Mouse (Mus musculus) frontal cortex, postnatal 36 days (tissue): Measurements from ENCODE around the gene Stk11ip.

Source experiments
- DNase-seq, 2 experiments: peaks; one replicate each; pipeline ENCODE4 v3.0.0; 2022; ENCODE audit warnings: low spot score in 2 of 2

Gene Stk11ip

GRCm38 (mm10) chr1:75521321-75522031 lies at the start of gene Stk11ip:
Gene Stk11ip (plus strand): TSS chr1:75521529.
- peak; percentile 93 to 94 for DNase-seq

- no peak for DNase-seq
Measured at GRCm38 (mm10) chr1:75476441-75476840, 44.9 kb upstream of the Stk11ip start.

GRCm38 (mm10) chr1:75477264-75477965 lies 43.9 kb upstream of the Stk11ip start:
- DNase-seq, result peak; percentile 86 to 88

- DNase-seq, result peak in 1 of 2 experiments; percentile 25
Measured at GRCm38 (mm10) chr1:75477966-75478290, 43.4 kb upstream of the Stk11ip start.

GRCm38 (mm10) chr1:75478497-75478896 lies 42.8 kb upstream of the Stk11ip start:
- DNase-seq, result no peak

- peak; percentile 98 for DNase-seq
Measured at GRCm38 (mm10) chr1:75478916-75479634, 42.3 kb upstream of the Stk11ip start, which contains the start of the genes Chpf and Tmem198. Gene Chpf (minus strand): TSS chr1:75479307. Gene Tmem198 (plus strand): TSS chr1:75479532.

GRCm38 (mm10) chr1:75479635-75479989 lies 41.7 kb upstream of the Stk11ip start:
- no peak for DNase-seq

- DNase-seq, result no peak
Measured at GRCm38 (mm10) chr1:75480036-75480435, 41.3 kb upstream of the Stk11ip start.

GRCm38 (mm10) chr1:75480735-75481134 lies 40.6 kb upstream of the Stk11ip start:
- DNase-seq, result peak in 1 of 2 experiments; percentile 50

- no peak for DNase-seq
Measured at GRCm38 (mm10) chr1:75486561-75486960, 34.8 kb upstream of the Stk11ip start.

GRCm38 (mm10) chr1:75487040-75487404 lies 34.3 kb upstream of the Stk11ip start:
- no peak for DNase-seq

GRCm38 (mm10) chr1:75487405-75488161 lies 33.7 kb upstream of the Stk11ip start:
- DNase-seq, result peak; percentile 65 to 71

- no peak for DNase-seq
Measured at GRCm38 (mm10) chr1:75490785-75491551, 30.4 kb upstream of the Stk11ip start.

GRCm38 (mm10) chr1:75492579-75493170 lies 28.7 kb upstream of the Stk11ip start:
- DNase-seq, result no peak

GRCm38 (mm10) chr1:75494878-75495548 lies 26.3 kb upstream of the Stk11ip start:
- peak in 1 of 2 experiments; percentile 51 for DNase-seq

- no peak for DNase-seq
Measured at GRCm38 (mm10) chr1:75498897-75499296, 22.4 kb upstream of the Stk11ip start.

- no peak for DNase-seq
Measured at GRCm38 (mm10) chr1:75499441-75499840, 21.9 kb upstream of the Stk11ip start.

GRCm38 (mm10) chr1:75501905-75502304 lies 19.4 kb upstream of the Stk11ip start:
- DNase-seq, result no peak

- DNase-seq, result no peak
Measured at GRCm38 (mm10) chr1:75502945-75503650, 18.2 kb upstream of the Stk11ip start.

GRCm38 (mm10) chr1:75503651-75503980 lies 17.7 kb upstream of the Stk11ip start:
- no peak for DNase-seq
